Mouse (Mus musculus) gastrocnemius, adult 8-10 months (tissue): ENCODE measurements around the gene Ulk4. TPM values are rescaled to one million over a fixed set of nuclear protein-coding genes. Genes with fewer than 3 reads are reported as not detected.

Experiments
- DNase-seq, 2 experiments: peaks; one replicate each; pipeline ENCODE4 v3.0.0; 2022; ENCODE audit warnings: low spot score in 2 of 2
- total RNA-seq, 4 experiments: library from RNA; stranded (reverse); gene quantifications; 2 replicates each; pipeline ENCODE4 v1.2.4; 2022

The Ulk4 gene
- total RNA-seq, 4 experiments from 2014 or later = 0.44 TPM; not detected in 3

DNA sequence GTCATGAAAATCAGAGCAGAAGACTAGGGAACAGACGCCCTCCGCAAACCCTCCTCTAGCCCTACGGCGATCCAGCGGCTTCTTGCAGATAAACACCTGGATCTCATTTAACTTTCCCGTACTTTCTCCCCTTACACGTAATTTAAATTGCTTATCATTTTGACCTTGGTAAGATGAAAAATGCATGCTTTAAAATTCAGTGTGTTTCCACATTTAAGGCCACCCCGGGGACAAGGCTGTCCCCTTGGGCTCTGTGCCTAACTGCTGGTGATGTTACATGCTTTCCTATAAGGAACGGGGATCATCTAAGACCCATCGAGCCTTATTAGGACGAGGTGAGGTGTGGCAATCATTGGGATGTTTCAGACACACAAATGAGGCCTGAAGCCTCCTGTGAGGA is 256.6 kb downstream of the Ulk4 start:
- DNase-seq = no peak

DNA sequence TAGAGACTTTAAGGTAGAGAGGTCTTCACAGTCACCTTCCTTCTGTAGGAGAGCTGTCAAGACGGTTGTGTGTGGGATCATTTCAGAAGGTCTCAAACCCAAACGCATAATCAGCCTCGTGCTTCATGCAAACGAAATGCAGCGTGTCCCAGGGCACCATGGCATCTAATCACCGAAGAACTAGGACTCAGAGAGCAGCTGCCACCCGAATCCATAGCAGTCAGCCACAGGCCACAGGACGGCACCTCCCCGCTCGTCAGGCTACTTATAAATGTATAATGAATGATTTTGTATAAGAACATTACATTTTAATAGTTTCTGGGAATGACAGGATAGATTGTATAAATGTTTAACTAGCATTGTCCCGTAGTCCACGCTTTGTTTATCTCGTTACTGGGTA is 257.1 kb downstream of the Ulk4 start:
- no peak for DNase-seq

DNA sequence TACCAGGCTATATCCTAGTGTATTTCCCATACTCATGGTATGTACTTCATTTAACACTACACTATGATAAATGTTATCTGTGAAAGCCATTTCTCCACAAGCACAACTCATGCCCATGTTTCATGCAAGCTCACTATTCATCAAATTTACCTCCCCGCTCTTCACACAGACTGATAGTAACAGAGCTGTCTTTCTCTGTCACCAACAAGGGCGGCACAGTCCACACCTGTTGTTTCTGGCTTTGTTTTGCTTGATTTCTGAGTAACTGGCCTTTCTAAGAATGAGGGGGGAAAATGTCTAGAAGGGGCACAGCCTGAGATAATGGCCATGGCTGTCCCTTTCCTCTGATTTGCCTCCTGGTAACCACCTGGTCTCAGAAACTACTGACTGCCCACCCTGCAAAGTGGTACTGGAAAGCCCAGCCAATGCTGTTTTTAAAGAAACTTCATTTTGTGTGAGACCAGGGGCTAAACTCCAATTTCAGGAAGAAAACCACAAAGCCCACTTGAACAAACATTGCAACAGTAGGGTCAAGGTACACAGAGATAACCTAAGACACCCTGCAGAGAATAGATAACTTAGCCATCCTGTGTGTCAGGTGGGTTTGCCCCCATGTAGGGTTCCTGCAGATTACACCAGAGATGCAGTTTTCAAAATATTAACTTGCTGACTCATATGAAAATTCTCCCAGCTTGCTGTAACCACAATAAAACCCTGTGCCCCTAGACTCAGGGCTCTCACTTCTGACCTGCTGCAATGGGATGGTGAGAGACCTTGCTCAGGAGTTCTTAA is 258.3 kb downstream of the Ulk4 start:
- DNase-seq = no peak

- no peak for DNase-seq
Observed at GRCm38 (mm10) chr9:121015810-121016502, 261.0 kb downstream of the Ulk4 start.

GRCm38 (mm10) chr9:121011540-121011939 is 265.5 kb downstream of the Ulk4 start:
- DNase-seq = no peak

GRCm38 (mm10) chr9:121010544-121010943 is 266.5 kb downstream of the Ulk4 start:
- DNase-seq = no peak

DNA sequence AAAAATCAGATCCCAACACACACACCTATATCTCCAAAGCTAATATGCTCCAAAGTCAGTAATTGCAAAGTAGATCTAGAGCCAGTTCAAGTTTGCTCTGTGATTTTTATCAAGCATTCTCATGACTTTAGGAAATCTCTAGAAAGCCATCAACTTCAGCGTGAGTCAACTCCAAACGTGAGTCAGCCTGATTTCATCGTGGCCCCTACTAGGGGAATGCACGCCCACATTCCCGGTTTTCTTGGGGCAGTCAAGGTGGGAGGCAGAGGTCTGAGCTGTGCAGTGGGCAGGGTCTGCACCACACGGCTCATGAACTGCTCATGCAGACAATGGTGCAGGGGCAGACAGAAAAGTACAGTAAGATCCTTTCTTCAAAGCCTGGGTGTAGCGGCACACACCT is 271.0 kb downstream of the Ulk4 start:
- no peak for DNase-seq

- no peak for DNase-seq
Observed at GRCm38 (mm10) chr9:121001681-121002540, 275.1 kb downstream of the Ulk4 start.

DNA sequence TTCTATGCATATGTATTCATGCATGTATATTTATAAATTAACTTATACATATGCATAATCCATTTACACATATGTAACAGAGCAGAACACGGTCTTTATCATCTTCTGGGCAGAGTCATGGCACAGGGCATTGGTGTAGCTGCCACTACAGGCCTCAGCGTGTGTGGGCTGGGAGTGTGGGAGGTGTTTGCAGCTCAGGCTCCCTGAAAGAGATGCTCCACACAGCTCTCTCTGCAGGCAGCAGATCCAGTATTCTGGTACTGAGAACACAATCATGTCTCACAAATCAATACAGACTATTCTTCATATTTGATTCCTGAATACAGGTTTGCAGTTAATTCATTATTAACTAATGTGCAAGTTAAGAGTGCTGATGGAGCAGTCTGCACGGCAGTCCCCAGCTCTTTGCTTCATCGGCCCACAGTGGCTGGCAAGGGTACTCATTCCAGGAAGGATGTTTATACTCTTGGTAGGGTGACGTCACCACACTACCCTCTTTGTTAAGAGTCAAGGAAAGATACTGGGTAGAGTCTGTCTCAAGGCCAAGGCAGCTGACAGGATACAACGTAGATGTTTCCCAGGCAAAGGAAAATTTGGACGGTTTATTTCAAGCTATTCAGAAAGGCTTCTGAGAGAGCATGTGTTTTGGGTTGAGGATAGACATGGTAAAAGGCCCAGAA is 276.2 kb downstream of the Ulk4 start:
- no peak for DNase-seq

GRCm38 (mm10) chr9:120998696-120999095 is 278.3 kb downstream of the Ulk4 start:
- DNase-seq = no peak

DNA sequence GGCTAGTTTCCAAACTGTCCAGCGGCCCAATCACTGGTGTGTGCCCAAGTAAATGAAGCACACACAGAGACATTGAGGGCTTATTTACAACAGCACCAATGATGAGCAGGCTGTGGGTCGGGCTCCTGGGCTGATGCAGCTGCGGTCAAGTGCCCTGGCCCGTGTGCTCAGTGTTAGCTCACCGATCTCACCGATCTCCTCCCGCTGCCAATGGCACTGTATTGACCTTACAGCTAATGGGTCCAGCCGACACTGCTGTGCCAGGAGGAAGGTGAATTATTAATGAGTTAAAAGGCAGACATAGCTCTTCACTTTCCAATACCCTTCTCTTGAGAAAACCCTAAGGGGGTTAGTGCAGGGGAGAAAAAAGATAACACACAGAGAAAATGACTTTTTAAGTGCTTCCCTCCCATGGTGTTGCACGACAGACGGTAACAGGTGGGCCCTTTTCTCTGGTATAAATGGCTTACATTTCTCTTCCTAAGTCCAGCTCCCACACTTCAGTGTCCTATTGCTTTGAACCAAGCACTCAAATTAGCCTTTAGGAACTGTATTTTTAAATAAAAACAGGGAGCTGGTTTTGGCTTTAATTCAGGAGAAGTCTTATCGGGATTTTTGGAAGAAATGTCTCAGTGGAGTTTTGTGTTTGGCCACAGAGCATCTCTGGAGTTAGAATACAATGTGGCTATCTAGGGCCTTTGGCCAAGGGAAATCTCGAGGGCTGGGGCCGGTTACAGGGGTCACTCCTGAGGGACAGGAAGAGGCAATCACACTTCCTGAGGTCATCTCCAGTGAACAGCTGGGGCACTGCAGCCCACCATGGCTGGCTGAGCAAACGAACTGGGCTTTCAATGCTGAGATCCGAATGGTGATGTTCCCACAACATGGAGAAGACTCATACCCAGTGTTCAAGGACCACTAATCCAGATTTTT is 282.5 kb downstream of the Ulk4 start:
- no peak for DNase-seq

GRCm38 (mm10) chr9:120993004-120993403 is 284.0 kb downstream of the Ulk4 start:
- DNase-seq = no peak

DNA sequence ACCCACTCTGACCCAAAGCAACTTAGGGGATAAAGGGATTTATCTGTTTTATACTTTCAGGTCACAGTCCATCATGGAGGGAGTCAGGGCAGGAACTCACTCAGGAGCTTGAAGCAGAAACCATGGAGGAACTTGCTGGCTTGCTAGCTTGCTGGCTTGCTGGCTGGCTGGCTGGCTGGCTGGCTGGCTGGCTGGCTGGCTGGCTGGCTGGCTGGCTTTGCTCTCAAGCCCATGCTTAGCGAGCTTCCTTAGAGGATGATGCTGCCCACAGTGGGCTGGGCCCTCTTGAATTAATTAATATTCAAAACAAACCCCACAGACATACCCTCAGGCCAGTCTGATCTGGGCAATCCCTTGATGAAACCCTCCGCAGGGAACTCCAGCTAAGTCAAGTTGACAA is 285.2 kb downstream of the Ulk4 start:
- DNase-seq = no peak

GRCm38 (mm10) chr9:120989806-120990700 is 286.9 kb downstream of the Ulk4 start:
- no peak for DNase-seq

GRCm38 (mm10) chr9:120988088-120988487 is 288.9 kb downstream of the Ulk4 start:
- no peak for DNase-seq

DNA sequence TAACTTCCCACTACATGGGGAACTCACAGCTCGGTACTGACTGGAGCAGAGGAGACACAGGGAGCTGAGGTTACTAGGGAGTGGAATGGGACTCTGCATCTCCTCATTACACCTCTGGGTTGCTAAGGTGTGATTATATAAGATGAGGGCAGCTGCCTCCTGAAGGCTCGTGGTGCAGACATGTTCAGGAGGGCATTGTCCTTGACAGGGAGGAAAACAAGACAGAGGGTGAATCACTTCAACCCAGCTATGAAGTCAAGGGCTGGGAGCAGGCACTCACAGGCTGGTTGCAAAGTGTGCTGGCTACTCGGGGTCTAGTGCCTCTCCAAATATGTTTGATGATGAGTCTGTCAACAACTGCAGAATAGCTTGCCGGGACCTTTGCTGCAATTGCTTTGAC is 290.0 kb downstream of the Ulk4 start:
- DNase-seq = no peak

- DNase-seq = no peak
Observed at GRCm38 (mm10) chr9:120986255-120986654, 290.7 kb downstream of the Ulk4 start.

GRCm38 (mm10) chr9:120985524-120985923 is 291.5 kb downstream of the Ulk4 start:
- no peak for DNase-seq

GRCm38 (mm10) chr9:120985009-120985408 is 292.0 kb downstream of the Ulk4 start:
- no peak for DNase-seq
